Mouse (Mus musculus) brain, embryonic 14.5 days (tissue): ENCODE results near the gene Rnf220.

Source experiments
- CTCF ChIP-seq: fragments of 200-500 bp; IDR thresholded peaks from 2 replicates; pipeline ENCODE4 v1.5.1; 2012; ENCODE audit warnings: inconsistent platforms, mild to moderate bottlenecking, moderate library complexity, borderline replicate concordance; ENCODE audit not compliant: insufficient read depth, insufficient read length; ENCODE audit errors: extremely low read depth
- POLR2A ChIP-seq: fragments of 200-500 bp; IDR thresholded peaks from 2 replicates; pipeline ENCODE4 v1.6.1; 2012; ENCODE audit warnings: mild to moderate bottlenecking, inconsistent platforms, borderline replicate concordance; ENCODE audit not compliant: poor library complexity, insufficient read depth, insufficient read length, severe bottlenecking; ENCODE audit errors: extremely low read depth

DNA sequence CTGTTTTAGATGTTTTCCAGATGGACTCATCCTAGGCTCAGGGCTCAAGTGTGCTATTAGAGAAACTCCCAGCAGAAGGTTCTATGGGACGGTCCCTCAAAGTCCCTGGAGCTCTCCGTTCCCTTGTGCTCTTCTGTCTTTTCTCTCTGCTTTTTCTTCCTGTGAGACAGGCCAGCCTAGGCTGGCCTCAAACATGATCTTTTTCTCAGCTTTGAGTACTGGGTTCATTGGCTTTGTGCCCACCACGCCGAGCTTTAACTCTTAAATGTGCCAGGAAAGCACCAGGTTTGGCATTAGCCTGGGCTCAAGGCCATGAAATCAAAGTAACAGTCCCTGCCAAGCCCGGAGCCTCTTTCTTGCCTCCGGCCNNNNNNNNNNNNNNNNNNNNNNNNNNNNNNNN, 256.0 kb downstream of the Rnf220 start:
- no peak for TF ChIP-seq CTCF
- no peak for TF ChIP-seq POLR2A
